Mouse (Mus musculus) liver (tissue): ENCODE data around the gene Prepl.
A peak's percentile ranks its signal among the peaks of the same experiment; 100 is the strongest.

Experiments used
- DNase-seq: peaks from one replicate; pipeline ENCODE4 v3.0.0-alpha.2; 2020; ENCODE audit warnings: mixed read lengths

Prepl gene

GRCm38 (mm10) chr17:85067331-85067730 lies 22.7 kb downstream of the Prepl start:
- DNase-seq, result no peak

- no peak for DNase-seq
These were observed 26.5 kb downstream of the Prepl start for GRCm38 (mm10) chr17:85063560-85063959.

- no peak for DNase-seq
These were observed 30.9 kb downstream of the Prepl start for GRCm38 (mm10) chr17:85059136-85059535.

- DNase-seq, result no peak
These were observed 31.8 kb downstream of the Prepl start for GRCm38 (mm10) chr17:85058276-85058675.

GRCm38 (mm10) chr17:85048379-85048778 lies 41.7 kb downstream of the Prepl start:
- no peak for DNase-seq

GRCm38 (mm10) chr17:85045160-85045559 lies 44.9 kb downstream of the Prepl start:
- DNase-seq, result no peak

- no peak for DNase-seq
These were observed 45.6 kb downstream of the Prepl start for GRCm38 (mm10) chr17:85044466-85044865.

- no peak for DNase-seq
These were observed 46.6 kb downstream of the Prepl start for GRCm38 (mm10) chr17:85043404-85043816.

- no peak for DNase-seq
These were observed 47.6 kb downstream of the Prepl start for GRCm38 (mm10) chr17:85042419-85042818.

GRCm38 (mm10) chr17:85040913-85041312 lies 49.1 kb downstream of the Prepl start:
- no peak for DNase-seq

- no peak for DNase-seq
These were observed 51.3 kb downstream of the Prepl start for GRCm38 (mm10) chr17:85038761-85039160.

- DNase-seq, result no peak
These were observed 51.7 kb downstream of the Prepl start for GRCm38 (mm10) chr17:85038311-85038710.

- no peak for DNase-seq
These were observed 52.2 kb downstream of the Prepl start for GRCm38 (mm10) chr17:85037855-85038254.

GRCm38 (mm10) chr17:85034068-85034467 lies 56.0 kb downstream of the Prepl start:
- DNase-seq, result no peak

GRCm38 (mm10) chr17:85033087-85033486 lies 57.0 kb downstream of the Prepl start:
- no peak for DNase-seq

- no peak for DNase-seq
These were observed 59.4 kb downstream of the Prepl start for GRCm38 (mm10) chr17:85030651-85031050.

- DNase-seq, result no peak
These were observed 61.2 kb downstream of the Prepl start for GRCm38 (mm10) chr17:85028797-85029196.

- no peak for DNase-seq
These were observed 61.8 kb downstream of the Prepl start, which contains the start of gene Slc3a1 for GRCm38 (mm10) chr17:85028093-85028739. Gene Slc3a1, plus strand, starts transcription at chr17:85028376.

GRCm38 (mm10) chr17:85027247-85027646 lies 62.8 kb downstream of the Prepl start:
- no peak for DNase-seq

- DNase-seq, result no peak
These were observed 63.6 kb downstream of the Prepl start for GRCm38 (mm10) chr17:85026436-85026835.

- no peak for DNase-seq
These were observed 64.9 kb downstream of the Prepl start for GRCm38 (mm10) chr17:85025151-85025550.

GRCm38 (mm10) chr17:85024237-85024636 lies 65.8 kb downstream of the Prepl start:
- no peak for DNase-seq

GRCm38 (mm10) chr17:85023247-85024167 lies 66.5 kb downstream of the Prepl start:
- DNase-seq, result peak; percentile 32

GRCm38 (mm10) chr17:85020343-85020742 lies 69.7 kb downstream of the Prepl start:
- no peak for DNase-seq
